Mouse (Mus musculus): ENCODE data around the gene Dcp1b.

GRCm38 (mm10) chr6:119204915-119205314 is 29.9 kb downstream of the Dcp1b start:
- TF ChIP-seq CTCF (IDR thresholded peaks at IDR 0.05; ENCODE audit: low read depth) = no peak
- no peak for TF ChIP-seq EP300 (IDR thresholded peaks at IDR 0.05; ENCODE audit: low read depth)
